Mouse (Mus musculus): ENCODE results near the gene Slc29a1. TPM values are rescaled to one million over a fixed set of nuclear protein-coding genes. Genes with fewer than 3 reads are reported as not detected.

Slc29a1 gene
- total RNA-seq, 2 experiments from 2014 or later = 19.7 to 23.6 TPM

GRCm38 (mm10) chr17:45544001-45544872, 55.2 kb downstream of the Slc29a1 start:
- DNase-seq (ENCODE audit: extremely low spot score in 1 of 2, low spot score in 2 of 2) = peak in 1 of 2 experiments; percentile 19
- intact Hi-C loops (cut with DNase I) = no loop called here
- peak overlapping the region; percentile 75 for H3K27ac ChIP-seq
- no peak overlapping the region for H3K4me3 ChIP-seq
- no peak; the same call in 1 of the 2 replicates for TF ChIP-seq CTCF (IDR thresholded peaks at IDR 0.05)

- DNase-seq (ENCODE audit: extremely low spot score in 1 of 2, low spot score in 2 of 2) = no peak
Measured at GRCm38 (mm10) chr17:45543115-45543514, 56.3 kb downstream of the Slc29a1 start.

GRCm38 (mm10) chr17:45542705-45543104, 56.7 kb downstream of the Slc29a1 start:
- no peak for TF ChIP-seq CTCF (IDR thresholded peaks at IDR 0.05)
- no peak for DNase-seq (ENCODE audit: extremely low spot score in 1 of 2, low spot score in 2 of 2)
- H3K4me3 ChIP-seq = no peak overlapping the region
- H3K27ac ChIP-seq = no peak overlapping the region; the same call in 1 of the 2 replicates
- intact Hi-C loops (cut with DNase I) = no loop called here

More at GRCm38 (mm10) chr17:45543115-45543514, 56.3 kb downstream of the Slc29a1 start:
- no peak overlapping the region for H3K4me3 ChIP-seq
- intact Hi-C loops (cut with DNase I) = no loop called here
- TF ChIP-seq CTCF (IDR thresholded peaks at IDR 0.05) = no peak
- peak overlapping the region; percentile 47 for H3K27ac ChIP-seq

- intact Hi-C loops (cut with DNase I) = no loop called here
- Histone ChIP-seq H3K27ac (no peak overlapping the region), H3K4me3 (no peak overlapping the region)
- DNase-seq (ENCODE audit: extremely low spot score in 1 of 2, low spot score in 2 of 2) = no peak
- TF ChIP-seq CTCF (IDR thresholded peaks at IDR 0.05) = no peak
Measured at GRCm38 (mm10) chr17:45542129-45542528, 57.3 kb downstream of the Slc29a1 start.

- intact Hi-C loops (cut with DNase I) = no loop called here
- Histone ChIP-seq H3K27ac (peak overlapping the region; percentile 6; the same call in 1 of the 2 replicates), H3K4me3 (no peak overlapping the region)
- no peak for TF ChIP-seq CTCF (IDR thresholded peaks at IDR 0.05)
- no peak for DNase-seq (ENCODE audit: extremely low spot score in 1 of 2, low spot score in 2 of 2)
Measured at GRCm38 (mm10) chr17:45539664-45540063, 59.7 kb downstream of the Slc29a1 start.

GRCm38 (mm10) chr17:45538394-45538793, 61.0 kb downstream of the Slc29a1 start:
- TF ChIP-seq CTCF (IDR thresholded peaks at IDR 0.05) = no peak
- no peak for DNase-seq (ENCODE audit: extremely low spot score in 1 of 2, low spot score in 2 of 2)
- intact Hi-C loops (cut with DNase I) = loop anchor here (1.0 kb wide), 1 partner anchor 8 kb away; no protein-coding TSS in a partner anchor
- H3K27ac ChIP-seq = peak overlapping the region; percentile 53
- H3K4me3 ChIP-seq = no peak overlapping the region

GRCm38 (mm10) chr17:45536264-45536663, 63.1 kb downstream of the Slc29a1 start:
- no peak for DNase-seq (ENCODE audit: extremely low spot score in 1 of 2, low spot score in 2 of 2)
- TF ChIP-seq CTCF (IDR thresholded peaks at IDR 0.05) = no peak
- Histone ChIP-seq H3K27ac (peak overlapping the region; percentile 64), H3K4me3 (no peak overlapping the region)
- intact Hi-C loops (cut with DNase I) = no loop called here

Other genes with a start within 250 kb of the Slc29a1 start
- gene Cdc5l, start 165.9 kb downstream of the Slc29a1 start, total RNA-seq (2021) = 10 to 100 TPM; 55.4 to 57.6 TPM
- 1 to 10 TPM; 5.5 to 5.8 TPM for gene Spats1, start 124.2 kb downstream of the Slc29a1 start, total RNA-seq (2021)
- gene Aars2, start 92.8 kb downstream of the Slc29a1 start, total RNA-seq (2021) = 10 to 100 TPM; 27.2 to 29.1 TPM
- gene Tcte1, start 76.2 kb downstream of the Slc29a1 start, total RNA-seq (2021) = 1 to 10 TPM; 1.1 to 1.3 TPM
- 100 to 1,000 TPM; 132 to 133 TPM for gene Tmem151b, start 49.9 kb downstream of the Slc29a1 start, total RNA-seq (2021)
- 1 to 10 TPM; 2.3 to 2.4 TPM for gene Nfkbie, start 43.9 kb downstream of the Slc29a1 start, total RNA-seq (2021)
- 10 to 100 TPM; 21.5 to 26.3 TPM for gene Slc35b2, start 35.7 kb downstream of the Slc29a1 start, total RNA-seq (2021)
- gene Hsp90ab1, start 26.3 kb downstream of the Slc29a1 start, total RNA-seq (2021) = 1,000 to 10,000 TPM; 1,492 to 1,507 TPM
- not detected for gene Mymx, start 2.5 kb upstream of the Slc29a1 start, total RNA-seq (2021)
- 1 to 10 TPM in 1 of 2 experiments, under 1 TPM in 1; 0.25 to 1.5 TPM for gene Capn11, start 59.7 kb upstream of the Slc29a1 start, total RNA-seq (2021)
- gene Mrpl14, start 86.7 kb upstream of the Slc29a1 start, total RNA-seq (2021) = 10 to 100 TPM; 42.4 to 44.1 TPM
- 100 to 1,000 TPM; 176 to 184 TPM for gene Tmem63b, start 87.3 kb upstream of the Slc29a1 start, total RNA-seq (2021)
- not detected for gene 1600014C23Rik, start 134.2 kb upstream of the Slc29a1 start, total RNA-seq (2021)

Measured in left cerebral cortex, adult 2 months (tissue).